Comparison of ENCODE assay signal across 8 mouse cellular contexts in genomic region chr3:88138336-88139242, GRCm38 (mm10). TPM values are rescaled to one million over a fixed set of nuclear protein-coding genes. Genes with fewer than 3 reads are reported as not detected.
DNase-seq lines count a peak whose midpoint lies in the region; ATAC-seq and TF ChIP-seq lines count a peak whose summit lies in the region.

No protein-coding gene starts in this region.

- TF ChIP-seq POLR2A in cerebellum, adult 2 months (IDR thresholded peaks at IDR 0.05; ENCODE audit: borderline replicate concordance, insufficient read depth, low read length) = peak; percentile 34; the same call in 1 of the 2 replicates

- ATAC-seq in G1E (ENCODE audit: extremely low read depth, insufficient number of reproducible peaks, low FRiP score, poor library complexity, severe bottlenecking) = peak; percentile 67
- ATAC-seq in hematopoietic stem cell, adult 5-6 weeks (replicated peaks in 1 of 2; ENCODE audit: insufficient read depth in 1 of 2, low FRiP score in 2 of 2, low TSS enrichment in 1 of 2, low read depth in 1 of 2, poor library complexity in 2 of 2, severe bottlenecking in 2 of 2) = peak; percentile 57 to 65
- ATAC-seq in lung, embryonic 16.5 days (ENCODE audit: low read depth) = peak; percentile 72

- peaks cover under 1% of the 10 kb centered on the region for H3K27me3 ChIP-seq in G1E (ENCODE audit: insufficient read depth, low read length)
- H3K27me3 ChIP-seq in cerebellum, adult 2 months (ENCODE audit: control insufficient read depth, insufficient read depth, low read length) = no peaks in the 10 kb centered on the region
- H3K27me3 ChIP-seq in lung, embryonic 16.5 days (ENCODE audit: control insufficient read depth, insufficient read depth, low read depth, low read length) = no peaks in the 10 kb centered on the region

- DNase-seq in G1E (ENCODE audit: low spot score) = peak; percentile 86
- DNase-seq in cerebellum, adult 2 months = peak; percentile 96 to 98
- peak; percentile 95 for DNase-seq in forelimb bud, embryonic 11.5 days (ENCODE audit: low read depth, low spot score)
- peak; percentile 96 for DNase-seq in layer of hippocampus, adult 9-10 months (ENCODE audit: low spot score)
- DNase-seq in ovary, postnatal 10 days (ENCODE audit: low spot score) = peak; percentile 75
- peak; percentile 91 to 94 for DNase-seq in thymus, postnatal 10 days (ENCODE audit: low spot score in 2 of 2)

- peaks cover 54% of the 10 kb centered on the region for H3K4me1 ChIP-seq in G1E (ENCODE audit: insufficient read depth, low read depth, low read length)
- peaks cover 7% of the 10 kb centered on the region for H3K4me1 ChIP-seq in cerebellum, adult 2 months (ENCODE audit: control insufficient read depth, insufficient read depth, low read length)
- peaks cover 34% of the 10 kb centered on the region for H3K4me1 ChIP-seq in lung, embryonic 16.5 days (replicated peaks; ENCODE audit: control insufficient read depth, insufficient read depth, low read length)

- peak overlapping the region; percentile 92 for H3K4me2 ChIP-seq in lung, embryonic 16.5 days (ENCODE audit: low read depth, low read length)

- WGBS in cerebellum, adult 2 months = under 1% methylated on average over 32 of the region's 32 CpGs
- under 1% methylated on average over 32 of the region's 32 CpGs for WGBS in lung, embryonic 16.5 days

- H3K27ac ChIP-seq in cerebellum, adult 2 months (ENCODE audit: insufficient read depth, low read length) = peak overlapping the region; percentile 91
- peak overlapping the region; percentile 99 for H3K27ac ChIP-seq in lung, embryonic 16.5 days (ENCODE audit: low read length)

- no peaks in the 10 kb centered on the region for H3K9me3 ChIP-seq in G1E (replicated peaks)
- no peaks in the 10 kb centered on the region for H3K9me3 ChIP-seq in lung, embryonic 16.5 days (ENCODE audit: control insufficient read depth, low read length)

- H3K4me3 ChIP-seq in G1E (ENCODE audit: low read depth, low read length) = peak overlapping the region; percentile 76
- H3K4me3 ChIP-seq in cerebellum, adult 2 months (replicated peaks; ENCODE audit: insufficient read depth, low read depth, low read length) = peak overlapping the region; percentile 86
- peak overlapping the region; percentile 66 for H3K4me3 ChIP-seq in lung, embryonic 16.5 days (ENCODE audit: low read length)

- H3K36me3 ChIP-seq in G1E (replicated peaks) = peaks cover 3% of the 10 kb centered on the region
- H3K36me3 ChIP-seq in lung, embryonic 16.5 days (ENCODE audit: control insufficient read depth, insufficient read depth, low read length) = no peaks in the 10 kb centered on the region

- H3K9ac ChIP-seq in lung, embryonic 16.5 days (ENCODE audit: low read length) = peak overlapping the region; percentile 82

- no peak for TF ChIP-seq CTCF in G1E (IDR thresholded peaks at IDR 0.05; ENCODE audit: low read depth, low read length)
- TF ChIP-seq CTCF in cerebellum, adult 2 months (IDR thresholded peaks at IDR 0.05; ENCODE audit: borderline replicate concordance, insufficient read depth, low read depth, low read length) = no peak

RNA-seq across cellular contexts. Expression of gene Mef2d, which starts 3.6 kb away (rescaled TPM):
- total RNA-seq in G1E (2014; fragmentation: Nextera tagmentation) (125 and 128 TPM in 2 replicates), G1E (2017) (15.4 and 17.0 TPM in 2 replicates)
- polyA plus RNA-seq in G1E (2012) = 133 and 141 TPM in 2 replicates
- 102 and 116 TPM in 2 replicates for polyA plus RNA-seq in cerebellum, adult 2 months (2012; rRNA removed)
- total RNA-seq in hematopoietic stem cell, adult 5-6 weeks (2017) = 31.1 and 33.3 TPM in 2 replicates
- polyA plus RNA-seq in lung, embryonic 16.5 days (2015; fragmentation: Nextera tagmentation; extraction: Ambion mirVana) = 19.9 and 22.9 TPM in 2 replicates

RNA-seq across cellular contexts. Expression of gene Iqgap3, which starts 56.8 kb away (rescaled TPM):
- total RNA-seq in G1E (2014; fragmentation: Nextera tagmentation) (20.2 and 29.3 TPM in 2 replicates), G1E (2017) (22.8 and 22.9 TPM in 2 replicates)
- polyA plus RNA-seq in G1E (2012) = 10.6 and 13.8 TPM in 2 replicates
- polyA plus RNA-seq in cerebellum, adult 2 months (2012; rRNA removed) = 0.11 and 0.14 TPM in 2 replicates
- total RNA-seq in hematopoietic stem cell, adult 5-6 weeks (2017) = 12.1 and 15.8 TPM in 2 replicates
- 23.4 and 26.9 TPM in 2 replicates for polyA plus RNA-seq in lung, embryonic 16.5 days (2015; fragmentation: Nextera tagmentation; extraction: Ambion mirVana)

Comparison
In these comparisons a context has a peak if more than half of its experiments do, and no peak if none do; other contexts are left out.
1. Peak in every context shown above with its lines: DNase-seq, ATAC-seq, H3K4me3 ChIP-seq and H3K27ac ChIP-seq.
2. RNA of gene Iqgap3, which starts 56.8 kb away (polyA plus RNA-seq): 23.4 to 26.9 TPM in lung, embryonic 16.5 days and 10.6 to 13.8 TPM in G1E; 0.11 to 0.14 TPM in cerebellum, adult 2 months; every median in the first group is over 10 times any median in the second.